Mouse (Mus musculus) left cerebral cortex, adult 18-20 months (tissue): Measurements from ENCODE around the gene Cenpo. TPM values are rescaled to one million over a fixed set of nuclear protein-coding genes. Genes with fewer than 3 reads are reported as not detected.

Source experiments
- DNase-seq, 2 experiments: peaks; one replicate each; pipeline ENCODE4 v3.0.0; 2021 to 2022; ENCODE audit warnings: low spot score in 2 of 2, mixed read lengths in 1 of 2
- total RNA-seq, 2 experiments: library from RNA; stranded (reverse); gene quantifications; 2 replicates each; pipeline ENCODE4 v1.2.3; 2021

Gene Cenpo
- total RNA-seq, 2 experiments from 2014 or later: 3.2 to 3.7 TPM

DNA sequence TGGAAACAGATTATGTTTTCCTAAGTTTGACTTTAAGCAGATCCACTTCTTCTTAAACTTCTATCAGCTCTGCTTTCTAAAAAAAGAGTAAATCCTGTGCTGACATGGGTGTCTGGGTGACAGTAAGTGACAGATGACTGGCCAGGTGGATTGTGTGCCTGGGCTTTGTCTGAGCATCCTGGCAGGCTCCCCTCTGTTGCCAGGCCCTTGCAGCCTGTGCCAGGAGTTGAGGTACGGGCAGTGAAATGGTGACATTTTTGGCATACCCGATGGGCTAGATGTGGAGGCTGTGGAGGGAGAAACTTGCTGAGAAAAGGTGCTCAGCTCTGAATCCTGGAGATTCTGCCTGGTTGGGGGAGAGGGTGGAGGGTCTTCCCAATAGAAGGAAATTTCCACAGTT lies 76.6 kb downstream of the Cenpo start:
- DNase-seq: no peak

DNA sequence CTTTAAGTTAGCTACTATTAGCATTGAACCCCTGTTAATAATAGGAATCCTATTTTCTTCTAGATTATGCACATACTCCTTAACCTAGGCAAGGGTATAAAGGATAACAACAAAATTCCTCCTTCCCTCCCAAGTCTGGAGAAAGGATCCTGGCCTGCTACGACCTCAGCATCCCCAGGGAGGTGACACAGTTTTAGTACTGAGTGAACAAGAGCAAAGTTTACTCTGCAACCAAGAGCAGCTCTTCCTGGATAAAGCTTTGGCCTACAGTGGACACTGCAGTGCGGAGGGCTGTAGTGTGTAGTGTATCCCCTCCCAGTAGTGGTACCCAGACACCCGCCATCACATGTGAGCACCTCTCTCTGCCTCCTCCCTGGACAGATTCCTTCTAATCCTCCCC lies 82.1 kb downstream of the Cenpo start:
- no peak for DNase-seq

- DNase-seq: no peak
Observed at GRCm38 (mm10) chr12:4150936-4151335, 83.2 kb downstream of the Cenpo start.

Other genes with a start within 250 kb of the Cenpo start
- gene Efr3b, start 195.4 kb downstream of the Cenpo start, total RNA-seq: 100 to 1,000 TPM; 110 to 114 TPM
- 10 to 100 TPM; 96.7 to 97.1 TPM for gene Dnajc27, start 151.7 kb downstream of the Cenpo start, total RNA-seq
- gene Adcy3, start 101.2 kb downstream of the Cenpo start, total RNA-seq: 10 to 100 TPM; 53.5 to 55.5 TPM
- gene Ptrhd1, start 267 bp downstream of the Cenpo start, total RNA-seq: 1 to 10 TPM; 8.0 to 8.6 TPM
- gene Ncoa1, start 242.9 kb upstream of the Cenpo start, total RNA-seq: 100 to 1,000 TPM; 106 to 110 TPM